Mouse (Mus musculus) megakaryocyte, embryonic 14.5 days (primary cell): ENCODE results near the gene Pknox2.

Source experiments
- FLI1 ChIP-seq: IDR thresholded peaks from 2 replicates; pipeline ENCODE4 v1.6.1; 2012; ENCODE audit warnings: low read length, inconsistent platforms, mixed read lengths
- GATA1 ChIP-seq: IDR thresholded peaks from 3 replicates; pipeline ENCODE4 v1.6.1; 2012; ENCODE audit warnings: mixed read lengths, low read length, inconsistent platforms, borderline replicate concordance

DNA sequence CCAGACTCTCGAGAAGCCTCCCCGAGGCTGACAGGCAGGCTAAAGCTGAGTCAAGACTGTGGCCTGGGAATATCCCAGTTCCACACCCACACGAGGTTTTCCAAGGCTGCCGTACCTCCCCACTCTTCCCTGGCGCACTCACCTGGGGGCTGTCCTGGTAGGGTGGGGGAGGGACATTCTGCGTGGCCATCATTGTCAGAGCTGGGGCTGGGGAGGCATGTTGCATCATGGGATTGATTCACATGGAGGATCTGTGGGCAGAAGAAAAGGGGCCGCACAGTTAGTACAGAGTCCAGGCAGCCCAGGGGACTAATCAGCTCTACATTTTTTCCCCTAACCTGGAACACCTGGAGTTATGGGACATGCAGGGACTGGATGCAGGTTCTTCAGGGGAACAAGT, 179.0 kb downstream of the Pknox2 start:
- TF ChIP-seq GATA1, result no peak
- TF ChIP-seq FLI1, result no peak
